Mouse (Mus musculus) liver, embryonic 15.5 days (tissue): ENCODE results near the gene Grin3b. TPM values are rescaled to one million over a fixed set of nuclear protein-coding genes. Genes with fewer than 3 reads are reported as not detected.

Source experiments
- ATAC-seq: fragments of 200-750 bp; cut with Nextera tagmentation; 2 replicates; pipeline ENCODE4 v1.8.0; 2017; ENCODE audit warnings: moderate number of reproducible peaks, mild to moderate bottlenecking, moderate library complexity; ENCODE audit not compliant: insufficient read depth
- H3K27ac ChIP-seq: fragments of 300-500 bp; sonication (generic); replicated peaks from 2 replicates; pipeline ENCODE4 v1.5.1; 2015; ENCODE audit warnings: mild to moderate bottlenecking, inconsistent platforms
- H3K27me3 ChIP-seq: fragments of 300-500 bp; sonication (generic); 2 replicates; pipeline ENCODE4 v1.6.1; 2015; ENCODE audit warnings: mild to moderate bottlenecking, inconsistent platforms
- H3K36me3 ChIP-seq: fragments of 300-500 bp; sonication (generic); replicated peaks from 2 replicates; pipeline ENCODE4 v1.6.1; 2015; ENCODE audit warnings: moderate library complexity, mild to moderate bottlenecking, inconsistent platforms
- H3K4me1 ChIP-seq: fragments of 300-500 bp; sonication (generic); replicated peaks from 2 replicates; pipeline ENCODE4 v1.6.1; 2015; ENCODE audit warnings: inconsistent platforms
- H3K4me2 ChIP-seq: fragments of 300-500 bp; sonication (generic); 2 replicates; pipeline ENCODE4 v1.6.1; 2015; ENCODE audit warnings: moderate library complexity, mild to moderate bottlenecking, inconsistent platforms
- H3K4me3 ChIP-seq: fragments of 300-500 bp; sonication (generic); replicated peaks from 2 replicates; pipeline ENCODE4 v1.5.1; 2015; ENCODE audit warnings: mild to moderate bottlenecking, inconsistent platforms
- H3K9ac ChIP-seq: fragments of 300-500 bp; sonication (generic); 2 replicates; pipeline ENCODE4 v1.6.1; 2015; ENCODE audit warnings: moderate library complexity, mild to moderate bottlenecking, inconsistent platforms
- H3K9me3 ChIP-seq: fragments of 300-500 bp; sonication (generic); replicated peaks from 2 replicates; pipeline ENCODE4 v1.6.1; 2016; ENCODE audit warnings: inconsistent platforms
- WGBS: fragments of 180-500 bp; shearing (Covaris S2); methylation state at CpG from one replicate; pipeline ENCODE4 v1.1.7; 2015; ENCODE audit warnings: mixed read lengths; ENCODE audit not compliant: insufficient replicate concordance; 5-methylcytosine and 5-hydroxymethylcytosine counted together
- polyA plus RNA-seq: library from polyadenylated mRNA; unstranded; fragments of >200 nt; fragmentation: Nextera tagmentation; extraction: Ambion mirVana; gene quantifications from 2 replicates; pipeline ENCODE4 v1.2.1, GENCODE M21; 2015

The Grin3b gene
- 0.10 TPM in 1 of 2 replicates, not detected in the other for polyA plus RNA-seq

- ATAC-seq, result no peak
- no peak within 1 kb of the TSS for H3K27ac ChIP-seq
- H3K4me2 ChIP-seq, result peak within 1 kb of the TSS; percentile 44
- peak within 1 kb of the TSS; percentile 14 for H3K4me3 ChIP-seq
- no peaks in the 10 kb centered on the region for H3K9me3 ChIP-seq
- H3K9ac ChIP-seq, result no peak within 1 kb of the TSS
- 7% methylated on average over 46 of the region's 47 CpGs for WGBS
- H3K36me3 ChIP-seq, result peaks cover 33% of the 10 kb centered on the region
- peaks cover 53% of the 10 kb centered on the region for H3K27me3 ChIP-seq
- H3K4me1 ChIP-seq, result peaks cover 5% of the 10 kb centered on the region; the same call in 1 of the 2 replicates
These were observed at the start of gene Grin3b for GRCm38 (mm10) chr10:79970415-79971182. Gene Grin3b (plus strand): TSS chr10:79970715.

GRCm38 (mm10) chr10:79920958-79921535, 49.5 kb upstream of the Grin3b start, which contains the start of gene R3hdm4:
Gene R3hdm4 (minus strand): TSS chr10:79921208.
- 5% methylated on average over 41 of the region's 41 CpGs for WGBS
- no peak for ATAC-seq
- Histone ChIP-seq H3K27ac (no peak within 1 kb of the TSS), H3K4me2 (peak within 1 kb of the TSS; percentile 41), H3K27me3 (peaks cover 67% of the 10 kb centered on the region), H3K4me3 (peak within 1 kb of the TSS; percentile 12; the same call in 1 of the 2 replicates), H3K36me3 (no peaks in the 10 kb centered on the region), H3K4me1 (peaks cover 72% of the 10 kb centered on the region), H3K9me3 (no peaks in the 10 kb centered on the region), H3K9ac (no peak within 1 kb of the TSS)

DNA sequence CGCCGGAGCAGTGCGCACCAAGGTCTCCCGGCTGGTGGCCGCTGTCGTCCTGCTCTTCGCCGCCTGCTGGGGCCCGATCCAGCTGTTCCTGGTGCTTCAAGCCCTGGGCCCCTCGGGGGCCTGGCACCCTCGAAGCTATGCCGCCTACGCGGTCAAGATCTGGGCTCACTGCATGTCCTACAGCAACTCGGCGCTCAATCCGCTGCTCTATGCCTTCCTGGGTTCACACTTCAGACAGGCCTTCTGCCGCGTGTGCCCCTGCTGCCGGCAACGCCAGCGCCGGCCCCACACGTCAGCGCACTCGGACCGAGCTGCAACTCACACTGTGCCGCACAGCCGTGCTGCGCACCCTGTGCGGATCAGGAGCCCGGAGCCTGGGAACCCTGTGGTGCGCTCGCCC, 48.9 kb upstream of the Grin3b start:
- WGBS, result 6% methylated on average over 34 of the region's 34 CpGs
- no peak overlapping the region for H3K9ac ChIP-seq
- H3K4me1 ChIP-seq, result peaks cover 72% of the 10 kb centered on the region
- H3K4me2 ChIP-seq, result peak overlapping the region; percentile 41
- H3K36me3 ChIP-seq, result no peaks in the 10 kb centered on the region
- no peak for ATAC-seq
- H3K27ac ChIP-seq, result no peak overlapping the region
- H3K9me3 ChIP-seq, result no peaks in the 10 kb centered on the region
- peaks cover 67% of the 10 kb centered on the region for H3K27me3 ChIP-seq
- peak overlapping the region; percentile 12; the same call in 1 of the 2 replicates for H3K4me3 ChIP-seq

DNA sequence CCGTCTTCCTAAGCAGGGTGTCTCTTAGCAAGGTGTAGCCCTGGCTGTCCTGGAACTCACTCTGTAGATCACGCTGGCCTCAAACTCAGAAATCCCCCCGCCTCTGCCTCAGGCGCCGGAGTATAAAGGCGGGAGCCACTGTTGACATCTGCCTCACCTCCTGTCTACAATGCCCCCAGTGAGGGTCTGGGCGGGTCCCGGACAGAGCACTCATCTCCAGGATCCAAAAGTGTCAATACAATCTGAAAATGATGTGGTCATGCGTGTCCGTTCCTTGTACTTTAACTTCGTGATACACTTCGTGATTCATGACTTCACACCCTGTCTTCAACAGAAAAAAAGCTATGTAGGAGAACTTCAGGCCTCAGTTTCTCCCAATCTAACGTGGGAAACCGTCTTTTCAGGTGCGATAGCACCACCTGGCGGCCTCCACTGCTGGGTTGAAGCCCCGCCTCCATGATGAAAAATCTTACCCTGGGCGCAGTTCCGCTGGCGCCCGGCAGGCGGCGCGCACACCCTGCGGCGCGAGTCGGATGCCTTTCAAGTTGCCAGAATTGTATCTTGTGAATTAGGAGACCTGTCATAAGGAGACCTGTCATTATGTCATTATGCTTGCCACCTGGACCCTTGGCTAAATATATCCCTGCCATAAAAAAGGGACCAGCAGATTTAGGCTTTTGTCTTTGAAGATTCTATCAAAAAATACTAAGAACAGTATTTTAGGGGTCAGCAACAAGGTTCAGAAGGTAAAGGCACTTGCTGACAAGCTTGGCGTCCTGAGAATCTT, 45.3 kb upstream of the Grin3b start:
- WGBS, result 14% methylated on average over 29 of the region's 29 CpGs
- H3K36me3 ChIP-seq, result no peaks in the 10 kb centered on the region; the same call in 1 of the 2 replicates
- H3K27ac ChIP-seq, result peak overlapping the region; percentile 85
- peak; percentile 13; the same call in 1 of the 2 replicates for ATAC-seq
- H3K9me3 ChIP-seq, result no peaks in the 10 kb centered on the region
- H3K4me3 ChIP-seq, result peak overlapping the region; percentile 83
- peaks cover 71% of the 10 kb centered on the region for H3K4me1 ChIP-seq
- H3K9ac ChIP-seq, result 0 out of 2 replicates have a peak overlapping the region, but pooled peaks have one; percentile 74
- peaks cover 34% of the 10 kb centered on the region for H3K27me3 ChIP-seq
- H3K4me2 ChIP-seq, result peak overlapping the region; percentile 98

DNA sequence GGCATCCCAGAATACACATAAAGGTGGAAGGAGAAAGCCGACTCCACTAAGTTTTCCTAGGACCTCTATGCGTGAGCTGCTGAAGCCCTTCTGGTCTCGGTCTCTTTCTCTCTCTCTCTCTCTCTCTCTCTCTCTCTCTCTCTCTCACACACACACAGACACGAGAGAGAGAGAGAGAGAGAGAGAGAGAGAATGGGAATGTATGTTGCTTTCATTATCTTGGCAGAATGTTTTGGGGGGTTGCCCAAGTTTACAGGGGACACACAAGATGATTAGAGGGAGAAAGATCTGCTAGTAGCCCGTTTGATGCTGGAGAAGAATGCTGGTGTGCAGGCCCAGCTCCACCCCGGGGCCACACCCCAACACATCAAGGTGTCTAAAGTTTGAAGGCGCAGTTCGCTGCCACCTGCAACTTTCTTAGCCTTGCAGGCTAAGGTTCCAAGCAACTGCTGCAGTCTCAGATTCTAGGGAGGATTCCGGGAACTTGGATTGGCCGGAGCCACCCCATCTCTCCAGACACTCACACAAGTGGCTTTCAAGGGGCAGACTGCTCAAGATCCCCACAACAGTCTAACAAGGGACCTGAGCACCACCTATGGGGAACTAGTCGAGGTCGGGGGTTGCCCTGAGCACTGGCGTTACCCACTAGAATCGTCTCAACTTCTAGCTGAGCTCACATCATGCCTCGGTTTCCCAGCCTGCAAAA, 44.6 kb upstream of the Grin3b start:
- Histone ChIP-seq H3K9ac (peak overlapping the region; percentile 74), H3K4me2 (peak overlapping the region; percentile 98), H3K9me3 (no peaks in the 10 kb centered on the region), H3K27ac (peak overlapping the region; percentile 85), H3K36me3 (peaks cover 7% of the 10 kb centered on the region), H3K4me3 (peak overlapping the region; percentile 83), H3K27me3 (peaks cover 26% of the 10 kb centered on the region), H3K4me1 (peaks cover 71% of the 10 kb centered on the region)
- ATAC-seq, result peak; percentile 3; the same call in 1 of the 2 replicates
- 8% methylated on average over 15 of the region's 15 CpGs for WGBS

DNA sequence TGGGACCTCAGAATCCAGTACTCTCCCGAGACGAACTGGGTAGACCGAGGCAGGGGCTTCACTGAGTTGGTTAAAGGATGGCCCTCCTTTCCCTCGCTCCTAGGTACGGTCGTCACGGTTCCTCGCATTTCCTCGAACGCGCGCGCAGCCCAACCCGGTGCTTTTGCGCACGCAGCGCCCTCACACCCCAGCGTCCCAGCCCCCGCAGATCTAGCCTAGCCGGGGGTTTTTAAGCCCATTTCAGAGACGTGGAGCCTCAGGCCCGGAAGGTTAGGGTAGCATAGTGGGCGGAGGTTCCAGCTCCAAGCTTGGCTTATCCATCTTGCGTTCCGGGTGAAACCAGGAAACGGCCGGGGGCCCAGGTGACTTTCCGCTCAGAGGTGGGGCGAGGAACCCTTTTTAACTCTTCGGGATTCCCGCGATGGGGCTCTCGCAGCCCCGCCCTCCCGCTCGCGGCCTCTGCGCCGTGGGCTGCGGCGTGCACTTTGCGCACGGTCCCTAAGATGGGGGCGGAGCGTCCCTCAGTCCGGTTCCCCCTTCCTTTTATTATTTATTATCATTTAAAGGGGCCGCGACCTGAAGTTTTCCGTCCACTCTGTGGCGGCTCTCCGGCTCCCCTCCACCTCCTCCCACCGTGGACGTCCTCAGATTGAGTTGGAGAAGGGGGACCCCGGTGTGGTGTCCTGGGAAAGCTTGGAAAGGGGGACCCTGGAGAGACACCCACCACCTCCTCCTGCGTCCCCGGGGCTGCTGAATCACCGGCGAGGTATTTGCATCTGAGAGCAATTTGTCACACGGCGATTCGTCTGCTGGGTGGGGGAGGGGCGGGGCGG, 43.8 kb upstream of the Grin3b start, which contains the start of gene Arid3a:
TSS of gene Arid3a (plus strand) at position 553 of the 833 bp plus-strand sequence.
- WGBS, result under 1% methylated on average over 63 of the region's 63 CpGs
- Histone ChIP-seq H3K4me1 (peaks cover 71% of the 10 kb centered on the region), H3K4me2 (peak within 1 kb of the TSS; percentile 98), H3K9me3 (no peaks in the 10 kb centered on the region), H3K4me3 (peak within 1 kb of the TSS; percentile 83), H3K27ac (peak within 1 kb of the TSS; percentile 85), H3K36me3 (peaks cover 12% of the 10 kb centered on the region), H3K9ac (peak within 1 kb of the TSS; percentile 74), H3K27me3 (peaks cover 19% of the 10 kb centered on the region)
- peak; percentile 61 for ATAC-seq

- Histone ChIP-seq H3K4me1 (peaks cover 77% of the 10 kb centered on the region), H3K36me3 (peaks cover 19% of the 10 kb centered on the region), H3K4me2 (peak overlapping the region; percentile 98), H3K27ac (peak overlapping the region; percentile 85), H3K9ac (peak overlapping the region; percentile 74), H3K9me3 (no peaks in the 10 kb centered on the region), H3K4me3 (peak overlapping the region; percentile 83), H3K27me3 (peaks cover 11% of the 10 kb centered on the region)
- peak; percentile 19 for ATAC-seq
- under 1% methylated on average over 54 of the region's 54 CpGs for WGBS
These were observed 43.0 kb upstream of the Grin3b start for GRCm38 (mm10) chr10:79927324-79928029.

GRCm38 (mm10) chr10:79928030-79928694, 42.4 kb upstream of the Grin3b start:
- 2% methylated on average over 29 of the region's 29 CpGs for WGBS

More at GRCm38 (mm10) chr10:79928030-79928694, 42.4 kb upstream of the Grin3b start:
- no peak for ATAC-seq
- Histone ChIP-seq H3K9me3 (no peaks in the 10 kb centered on the region), H3K4me1 (peaks cover 84% of the 10 kb centered on the region), H3K27ac (peak overlapping the region; percentile 85), H3K27me3 (peaks cover 4% of the 10 kb centered on the region), H3K4me2 (peak overlapping the region; percentile 98), H3K9ac (peak overlapping the region; percentile 74), H3K4me3 (peak overlapping the region; percentile 83), H3K36me3 (peaks cover 26% of the 10 kb centered on the region)
